Comparison of ENCODE assay signal across 18 mouse cellular contexts in genomic region chr11:121108061-121108460, GRCm38 (mm10). TPM values are rescaled to one million over a fixed set of nuclear protein-coding genes. Genes with fewer than 3 reads are reported as not detected.
DNase-seq lines count a peak whose midpoint lies in the region; ATAC-seq and TF ChIP-seq lines count a peak whose summit lies in the region.
"Had no signal": no experiment of that assay in that cellular context is flagged by ENCODE, and none has a peak within 500 bp of the region (broad histone marks: within the 10 kb centered on the region; RNA-seq: fewer than 3 reads in every experiment).

No protein-coding gene starts in this region.

- 0 out of 2 replicates have a peak, but pooled peaks have one; percentile 28 for ATAC-seq in stomach, embryonic 14.5 days (ENCODE audit: insufficient number of reproducible peaks, insufficient read depth, low FRiP score, low read depth)
- ATAC-seq in stomach, postnatal 0 days (ENCODE audit: low FRiP score, low TSS enrichment) = no peak
- no peak for ATAC-seq in forebrain, embryonic 13.5 days
- ATAC-seq: hindbrain, embryonic 16.5 days had no signal

- no peak for TF ChIP-seq CTCF in stomach, postnatal 0 days (IDR thresholded peaks at IDR 0.05; ENCODE audit: low read depth)

- no peaks in the 10 kb centered on the region for H3K9me3 ChIP-seq in stomach, embryonic 14.5 days (ENCODE audit: control insufficient read depth, low read depth, low read length)
- H3K9me3 ChIP-seq in stomach, postnatal 0 days (ENCODE audit: control insufficient read depth, low read length) = no peaks in the 10 kb centered on the region
- H3K9me3 ChIP-seq in forebrain, embryonic 13.5 days (replicated peaks) = no peaks in the 10 kb centered on the region
- H3K9me3 ChIP-seq: forebrain, embryonic 10.5 days had no signal

- H3K4me3 ChIP-seq in stomach, embryonic 14.5 days (ENCODE audit: low read depth, low read length) = no peak overlapping the region
- H3K4me3 ChIP-seq in stomach, postnatal 0 days (ENCODE audit: low read depth, low read length) = no peak overlapping the region
- no peak overlapping the region for H3K4me3 ChIP-seq in forebrain, embryonic 13.5 days
- H3K4me3 ChIP-seq: forebrain, embryonic 10.5 days had no signal

- H3K9ac ChIP-seq in stomach, embryonic 14.5 days (replicated peaks; ENCODE audit: low read depth, low read length) = no peak overlapping the region
- H3K9ac ChIP-seq in stomach, postnatal 0 days (ENCODE audit: low read length) = no peak overlapping the region
- no peak overlapping the region for H3K9ac ChIP-seq in forebrain, embryonic 13.5 days

- 39% methylated on average over 9 of the region's 9 CpGs for WGBS in stomach, embryonic 14.5 days
- 24% methylated on average over 9 of the region's 9 CpGs for WGBS in stomach, postnatal 0 days
- WGBS in forebrain, embryonic 13.5 days = 83% methylated on average over 9 of the region's 9 CpGs

- H3K36me3 ChIP-seq in stomach, embryonic 14.5 days (ENCODE audit: control insufficient read depth, insufficient read depth, low read length) = no peaks in the 10 kb centered on the region
- no peaks in the 10 kb centered on the region for H3K36me3 ChIP-seq in stomach, postnatal 0 days (ENCODE audit: control insufficient read depth, insufficient read depth, low read length)
- H3K36me3 ChIP-seq in forebrain, embryonic 13.5 days (ENCODE audit: poor library complexity, severe bottlenecking) = no peaks in the 10 kb centered on the region
- H3K36me3 ChIP-seq: forebrain, embryonic 10.5 days had no signal

- no peaks in the 10 kb centered on the region for H3K27me3 ChIP-seq in stomach, embryonic 14.5 days (ENCODE audit: control insufficient read depth, insufficient read depth, low read length)
- no peaks in the 10 kb centered on the region for H3K27me3 ChIP-seq in stomach, postnatal 0 days (ENCODE audit: control insufficient read depth, insufficient read depth, low read length)
- peaks cover 17% of the 10 kb centered on the region for H3K27me3 ChIP-seq in forebrain, embryonic 13.5 days

- H3K4me2 ChIP-seq in stomach, embryonic 14.5 days (replicated peaks; ENCODE audit: low read depth, low read length) = no peak overlapping the region
- no peak overlapping the region for H3K4me2 ChIP-seq in stomach, postnatal 0 days (replicated peaks; ENCODE audit: low read depth)
- H3K4me2 ChIP-seq in forebrain, embryonic 13.5 days = no peak overlapping the region

- DNase-seq in heart, adult 18-20 months = peak; percentile 32 to 37
- no peak for DNase-seq in heart, adult 8-10 months (ENCODE audit: low spot score)
- DNase-seq in stomach, postnatal 0 days (ENCODE audit: low spot score) = no peak
- peak; percentile 29 to 53 for DNase-seq in kidney, postnatal 4 days
- peak; percentile 58 to 70 for DNase-seq in lung, postnatal 4 days
- no peak for DNase-seq in gastrocnemius, adult 8-10 months (ENCODE audit: low spot score in 2 of 2)
- DNase-seq: adrenal gland, adult 8-10 months; embryo, embryonic 11 days; gastrocnemius, postnatal 36 days; thymus, postnatal 14 days had no signal

- TF ChIP-seq EP300 in stomach, postnatal 0 days (optimal IDR thresholded peaks at IDR 0.05) = no peak

- H3K4me1 ChIP-seq in stomach, embryonic 14.5 days (ENCODE audit: control insufficient read depth, insufficient read depth, low read length) = peaks cover 3% of the 10 kb centered on the region; the same call in 1 of the 2 replicates
- no peaks in the 10 kb centered on the region for H3K4me1 ChIP-seq in stomach, postnatal 0 days (replicated peaks; ENCODE audit: control insufficient read depth, insufficient read depth)
- H3K4me1 ChIP-seq in forebrain, embryonic 13.5 days = peaks cover 10% of the 10 kb centered on the region
- H3K4me1 ChIP-seq: forebrain, embryonic 10.5 days had no signal

- H3K27ac ChIP-seq in stomach, embryonic 14.5 days (ENCODE audit: low read length) = no peak overlapping the region
- no peak overlapping the region for H3K27ac ChIP-seq in stomach, postnatal 0 days (replicated peaks)
- H3K27ac ChIP-seq in forebrain, embryonic 13.5 days = no peak overlapping the region
- H3K27ac ChIP-seq: forebrain, embryonic 10.5 days had no signal

RNA-seq across cellular contexts. Expression of gene Tex19.2, which starts 10.4 kb away (rescaled TPM):
- total RNA-seq in heart, adult 18-20 months (2021) = not detected
- total RNA-seq in heart, adult 8-10 months (2022) = not detected
- not detected in 2 replicates for polyA plus RNA-seq in stomach, embryonic 14.5 days (2014; fragmentation: Nextera tagmentation; extraction: Ambion mirVana)
- polyA plus RNA-seq in stomach, postnatal 0 days (2015; fragmentation: Nextera tagmentation; extraction: Ambion mirVana) = 0.25 and 0.29 TPM in 2 replicates
- not detected for total RNA-seq in gastrocnemius, adult 8-10 months (2022)
- polyA plus RNA-seq in forebrain, embryonic 13.5 days (2015; fragmentation: Nextera tagmentation; extraction: Ambion mirVana) = 0.09 TPM in 1 of 2 replicates, not detected in the other
- total RNA-seq: adrenal gland, adult 8-10 months; gastrocnemius, postnatal 36 days; layer of hippocampus, postnatal 14 days; midbrain, postnatal 0 days; neutrophil, adult 5-6 weeks had no signal
- polyA plus RNA-seq: hindbrain, embryonic 16.5 days; midbrain, postnatal 0 days had no signal

RNA-seq across cellular contexts. Expression of gene Sectm1a, which starts 27.0 kb away (rescaled TPM):
- under 1 TPM in 1 of 2 experiments, not detected in 1; 0.26 TPM for total RNA-seq in heart, adult 18-20 months (2021)
- not detected for total RNA-seq in heart, adult 8-10 months (2022)
- polyA plus RNA-seq in stomach, embryonic 14.5 days (2014; fragmentation: Nextera tagmentation; extraction: Ambion mirVana) = 0.34 TPM in 1 of 2 replicates, not detected in the other
- polyA plus RNA-seq in stomach, postnatal 0 days (2015; fragmentation: Nextera tagmentation; extraction: Ambion mirVana) = 11.8 and 13.2 TPM in 2 replicates
- total RNA-seq in gastrocnemius, adult 8-10 months (2022) = not detected
- polyA plus RNA-seq in forebrain, embryonic 13.5 days (2015; fragmentation: Nextera tagmentation; extraction: Ambion mirVana) = not detected in 2 replicates
- total RNA-seq: gastrocnemius, postnatal 36 days; layer of hippocampus, postnatal 14 days; midbrain, postnatal 0 days; neutrophil, adult 5-6 weeks had no signal
- polyA plus RNA-seq: forebrain, embryonic 10.5 days; hindbrain, embryonic 16.5 days; midbrain, postnatal 0 days had no signal

RNA-seq across cellular contexts. Expression of gene Tex19.1, which starts 37.9 kb away (rescaled TPM):
- total RNA-seq in heart, adult 18-20 months (2021) = not detected
- total RNA-seq in heart, adult 8-10 months (2022) = not detected
- polyA plus RNA-seq in stomach, embryonic 14.5 days (2014; fragmentation: Nextera tagmentation; extraction: Ambion mirVana) = not detected in 2 replicates
- 0.34 and 0.48 TPM in 2 replicates for polyA plus RNA-seq in stomach, postnatal 0 days (2015; fragmentation: Nextera tagmentation; extraction: Ambion mirVana)
- not detected for total RNA-seq in gastrocnemius, adult 8-10 months (2022)
- polyA plus RNA-seq in forebrain, embryonic 13.5 days (2015; fragmentation: Nextera tagmentation; extraction: Ambion mirVana) = not detected in 2 replicates
- total RNA-seq: adrenal gland, adult 8-10 months; gastrocnemius, postnatal 36 days; layer of hippocampus, postnatal 14 days; midbrain, postnatal 0 days; neutrophil, adult 5-6 weeks had no signal
- polyA plus RNA-seq: forebrain, embryonic 10.5 days; hindbrain, embryonic 16.5 days; midbrain, postnatal 0 days had no signal

RNA-seq across cellular contexts. Expression of gene Sectm1b, which starts 44.7 kb away (rescaled TPM):
- total RNA-seq in heart, adult 18-20 months (2021) = not detected
- total RNA-seq in heart, adult 8-10 months (2022) = not detected
- 0.32 and 1.1 TPM in 2 replicates for polyA plus RNA-seq in stomach, embryonic 14.5 days (2014; fragmentation: Nextera tagmentation; extraction: Ambion mirVana)
- polyA plus RNA-seq in stomach, postnatal 0 days (2015; fragmentation: Nextera tagmentation; extraction: Ambion mirVana) = 113 and 133 TPM in 2 replicates
- not detected for total RNA-seq in gastrocnemius, adult 8-10 months (2022)
- not detected in 2 replicates for polyA plus RNA-seq in forebrain, embryonic 13.5 days (2015; fragmentation: Nextera tagmentation; extraction: Ambion mirVana)
- total RNA-seq: adrenal gland, adult 8-10 months; gastrocnemius, postnatal 36 days; layer of hippocampus, postnatal 14 days; midbrain, postnatal 0 days; neutrophil, adult 5-6 weeks had no signal
- polyA plus RNA-seq: forebrain, embryonic 10.5 days; hindbrain, embryonic 16.5 days; limb, embryonic 14.5 days; midbrain, postnatal 0 days had no signal

RNA-seq across cellular contexts. Expression of gene Uts2r, which starts 52.0 kb away (rescaled TPM):
- total RNA-seq in heart, adult 18-20 months (2021) = under 1 TPM in 1 of 2 experiments, not detected in 1; 0.30 TPM
- under 1 TPM; 0.35 to 0.83 (median 0.55) TPM for total RNA-seq in heart, adult 8-10 months (2022)
- not detected in 2 replicates for polyA plus RNA-seq in stomach, embryonic 14.5 days (2014; fragmentation: Nextera tagmentation; extraction: Ambion mirVana)
- not detected in 2 replicates for polyA plus RNA-seq in stomach, postnatal 0 days (2015; fragmentation: Nextera tagmentation; extraction: Ambion mirVana)
- 1 to 10 TPM; 1.1 to 1.5 (median 1.3) TPM for total RNA-seq in gastrocnemius, adult 8-10 months (2022)
- polyA plus RNA-seq in forebrain, embryonic 13.5 days (2015; fragmentation: Nextera tagmentation; extraction: Ambion mirVana) = 0.09 TPM in 1 of 2 replicates, not detected in the other
- total RNA-seq: adrenal gland, adult 8-10 months; neutrophil, adult 5-6 weeks had no signal
- polyA plus RNA-seq: forebrain, embryonic 10.5 days had no signal

Comparison
In these comparisons a context has a peak if more than half of its experiments do, and no peak if none do; other contexts are left out.
1. DNase-seq: peak in heart, adult 18-20 months (2 of 2), kidney, postnatal 4 days (2 of 2) and lung, postnatal 4 days (2 of 2); none in heart, adult 8-10 months (single experiment), stomach, postnatal 0 days (single experiment) and gastrocnemius, adult 8-10 months (0 of 2).